Mouse (Mus musculus) forebrain, postnatal 0 days (tissue): ENCODE measurements at regions not wholly inside any gene's neighbourhood (a gene's known extent, or its start where the extent isn't known, plus 50 kb on each side); places are given as distances from the start of the nearest gene placed in this dataset.

ENCODE experiments used
- ATAC-seq: fragments of 200-750 bp; cut with Nextera tagmentation; 2 replicates; pipeline ENCODE4 v1.8.0; 2017; ENCODE audit warnings: mild to moderate bottlenecking, moderate library complexity
- DNase-seq: peaks from one replicate; pipeline ENCODE4 v3.0.0-alpha.2; 2015
- H3K27ac ChIP-seq: fragments of 300-500 bp; sonication (generic); 2 replicates; pipeline ENCODE4 v1.5.1; 2014; ENCODE audit warnings: low read depth, mild to moderate bottlenecking, antibody characterized with exemption, low read length, moderate library complexity, mixed read lengths
- H3K27me3 ChIP-seq: fragments of 300-500 bp; sonication (generic); 2 replicates; pipeline ENCODE4 v1.6.1; 2014; ENCODE audit warnings: mild to moderate bottlenecking, low read length, mixed read lengths; ENCODE audit not compliant: insufficient read depth
- H3K36me3 ChIP-seq: fragments of 300-500 bp; sonication (generic); 2 replicates; pipeline ENCODE4 v1.6.1; 2014; ENCODE audit warnings: mild to moderate bottlenecking, moderate library complexity; ENCODE audit not compliant: insufficient read depth
- H3K4me1 ChIP-seq: fragments of 300-500 bp; sonication (generic); 2 replicates; pipeline ENCODE4 v1.6.1; 2014; ENCODE audit warnings: antibody characterized with exemption; ENCODE audit not compliant: insufficient read depth
- H3K4me2 ChIP-seq: fragments of 300-500 bp; sonication (generic); 2 replicates; pipeline ENCODE4 v1.6.1; 2014; ENCODE audit warnings: low read depth, mild to moderate bottlenecking, moderate library complexity
- H3K4me3 ChIP-seq: fragments of 300-500 bp; sonication (generic); 2 replicates; pipeline ENCODE4 v1.5.1; 2014; ENCODE audit warnings: low read depth, low read length, mixed read lengths
- H3K9ac ChIP-seq: fragments of 300-500 bp; sonication (generic); 2 replicates; pipeline ENCODE4 v1.6.1; 2014; ENCODE audit warnings: mild to moderate bottlenecking
- H3K9me3 ChIP-seq: fragments of 300-500 bp; sonication (generic); 2 replicates; pipeline ENCODE4 v1.6.1; 2016; ENCODE audit warnings: low read length
- CTCF ChIP-seq: sonication (generic); IDR thresholded peaks from 2 replicates; pipeline ENCODE4 v1.5.1; 2016; ENCODE audit warnings: antibody characterized with exemption, control low read depth, low read depth
- WGBS: fragments of 180-500 bp; shearing (Covaris S2); extraction: QIAGEN DNeasy Blood & Tissue Kit; methylation state at CpG from one replicate; pipeline ENCODE4 v1.1.7; 2014; 5-methylcytosine and 5-hydroxymethylcytosine counted together

- peak overlapping the region; percentile 72 for H3K27ac ChIP-seq
- peaks cover 4% of the 10 kb centered on the region; the same call in 1 of the 2 replicates for H3K4me1 ChIP-seq
- no peaks in the 10 kb centered on the region for H3K36me3 ChIP-seq
- no peak for TF ChIP-seq CTCF
- no peak overlapping the region for H3K9ac ChIP-seq
- DNase-seq (peak; percentile 45), ATAC-seq (peak; percentile 88)
- peak overlapping the region; percentile 15; the same call in 1 of the 2 replicates for H3K4me2 ChIP-seq
- WGBS = 55% methylated on average over 8 of the region's 8 CpGs
- no peaks in the 10 kb centered on the region for H3K9me3 ChIP-seq
- no peaks in the 10 kb centered on the region for H3K27me3 ChIP-seq
- H3K4me3 ChIP-seq = no peak overlapping the region
These were observed 73.1 kb upstream of the Ppp1r12a start for GRCm38 (mm10) chr10:108088883-108089282.

GRCm38 (mm10) chr10:108088209-108088608, 73.8 kb upstream of the Ppp1r12a start:
- Histone ChIP-seq H3K4me3 (no peak overlapping the region), H3K27me3 (no peaks in the 10 kb centered on the region), H3K9ac (no peak overlapping the region), H3K4me2 (no peak overlapping the region), H3K9me3 (no peaks in the 10 kb centered on the region), H3K27ac (peak overlapping the region; percentile 72; the same call in 1 of the 2 replicates), H3K36me3 (no peaks in the 10 kb centered on the region), H3K4me1 (peaks cover 4% of the 10 kb centered on the region; the same call in 1 of the 2 replicates)
- ATAC-seq (peak; percentile 35; the same call in 1 of the 2 replicates), DNase-seq (no peak)
- WGBS = 53% methylated on average over 7 of the region's 7 CpGs
- no peak for TF ChIP-seq CTCF

GRCm38 (mm10) chr10:108083220-108083619, 78.8 kb upstream of the Ppp1r12a start:
- Histone ChIP-seq H3K27me3 (no peaks in the 10 kb centered on the region), H3K9ac (no peak overlapping the region), H3K4me3 (no peak overlapping the region), H3K4me1 (no peaks in the 10 kb centered on the region), H3K9me3 (no peaks in the 10 kb centered on the region), H3K27ac (no peak overlapping the region), H3K36me3 (no peaks in the 10 kb centered on the region), H3K4me2 (no peak overlapping the region)
- no peak for TF ChIP-seq CTCF
- DNase-seq (no peak), ATAC-seq (no peak)

GRCm38 (mm10) chr10:108075144-108075543, 86.8 kb upstream of the Ppp1r12a start:
- Histone ChIP-seq H3K27me3 (no peaks in the 10 kb centered on the region), H3K9ac (no peak overlapping the region), H3K4me1 (peaks cover 7% of the 10 kb centered on the region; the same call in 1 of the 2 replicates), H3K9me3 (no peaks in the 10 kb centered on the region), H3K4me3 (no peak overlapping the region), H3K36me3 (no peaks in the 10 kb centered on the region), H3K4me2 (no peak overlapping the region), H3K27ac (no peak overlapping the region)
- DNase-seq (peak; percentile 26), ATAC-seq (peak; percentile 20; the same call in 1 of the 2 replicates)
- WGBS = 45% methylated on average over 5 of the region's 5 CpGs
- TF ChIP-seq CTCF = no peak

GRCm38 (mm10) chr10:108073828-108074227, 88.2 kb upstream of the Ppp1r12a start:
- Histone ChIP-seq H3K9me3 (no peaks in the 10 kb centered on the region), H3K4me1 (peaks cover 7% of the 10 kb centered on the region; the same call in 1 of the 2 replicates), H3K9ac (no peak overlapping the region), H3K36me3 (no peaks in the 10 kb centered on the region), H3K27me3 (no peaks in the 10 kb centered on the region), H3K4me2 (no peak overlapping the region), H3K27ac (no peak overlapping the region), H3K4me3 (no peak overlapping the region)
- no peak for TF ChIP-seq CTCF
- WGBS = 81% methylated on average over 4 of the region's 4 CpGs
- DNase-seq (no peak), ATAC-seq (no peak)

- no peak for TF ChIP-seq CTCF
- ATAC-seq (no peak), DNase-seq (no peak)
- Histone ChIP-seq H3K27ac (no peak overlapping the region), H3K36me3 (no peaks in the 10 kb centered on the region), H3K27me3 (no peaks in the 10 kb centered on the region), H3K9ac (no peak overlapping the region), H3K4me2 (no peak overlapping the region), H3K4me1 (peaks cover 7% of the 10 kb centered on the region; the same call in 1 of the 2 replicates), H3K9me3 (no peaks in the 10 kb centered on the region), H3K4me3 (no peak overlapping the region)
- WGBS = 83% methylated on average over 1 of the region's 1 CpGs
These were observed 89.8 kb upstream of the Ppp1r12a start for GRCm38 (mm10) chr10:108072211-108072610.

- H3K4me1 ChIP-seq = peaks cover 7% of the 10 kb centered on the region; the same call in 1 of the 2 replicates
- 61% methylated on average over 2 of the region's 2 CpGs for WGBS
- H3K4me3 ChIP-seq = no peak overlapping the region
- no peak overlapping the region for H3K27ac ChIP-seq
- H3K36me3 ChIP-seq = no peaks in the 10 kb centered on the region
- peak; percentile 24 for DNase-seq
- no peaks in the 10 kb centered on the region for H3K9me3 ChIP-seq
- no peak overlapping the region for H3K4me2 ChIP-seq
- H3K9ac ChIP-seq = no peak overlapping the region
- no peaks in the 10 kb centered on the region for H3K27me3 ChIP-seq
- ATAC-seq = peak; percentile 42; the same call in 1 of the 2 replicates
- no peak for TF ChIP-seq CTCF
These were observed 90.6 kb upstream of the Ppp1r12a start for GRCm38 (mm10) chr10:108071424-108071823.
